10 mouse cellular contexts compared by ENCODE assay signal in the genomic region with DNA sequence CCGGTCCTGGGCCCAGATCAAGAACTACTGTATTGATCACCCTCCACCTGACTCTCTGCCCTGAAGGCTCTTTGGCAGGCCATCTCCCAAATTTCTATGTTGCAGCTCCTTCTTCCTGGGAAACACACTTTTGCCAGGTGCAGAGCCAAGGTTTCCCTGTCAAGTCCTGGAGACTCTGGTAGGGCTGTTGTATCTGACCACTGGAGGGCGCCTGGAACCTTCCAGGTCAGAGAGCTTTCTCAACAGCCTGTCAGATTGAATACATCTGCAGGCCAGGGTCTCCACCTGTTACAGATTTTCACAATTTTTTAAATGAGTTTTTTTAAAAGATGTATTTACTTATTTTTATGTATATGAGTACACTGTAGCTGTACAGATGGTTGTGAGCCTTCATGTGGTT. TPM values are rescaled to one million over a fixed set of nuclear protein-coding genes. Genes with fewer than 3 reads are reported as not detected.
DNase-seq lines count a peak whose midpoint lies in the region; ATAC-seq and TF ChIP-seq lines count a peak whose summit lies in the region.
"Had no signal": no experiment of that assay in that cellular context is flagged by ENCODE, and none has a peak within 500 bp of the region (broad histone marks: within the 10 kb centered on the region; RNA-seq: fewer than 3 reads in every experiment).

No protein-coding gene starts in this region.

- TF ChIP-seq POLR2A in limb, embryonic 14.5 days (IDR thresholded peaks at IDR 0.05; ENCODE audit: borderline replicate concordance, extremely low read depth, insufficient read depth, insufficient read length), result no peak

- H3K36me3 ChIP-seq in liver, embryonic 12.5 days, result no peaks in the 10 kb centered on the region
- no peaks in the 10 kb centered on the region for H3K36me3 ChIP-seq in limb, embryonic 14.5 days (ENCODE audit: control insufficient read depth, insufficient read depth, low read length)
- H3K36me3 ChIP-seq: neural tube, embryonic 12.5 days had no signal

- no peak overlapping the region for H3K4me2 ChIP-seq in liver, embryonic 12.5 days
- H3K4me2 ChIP-seq in limb, embryonic 14.5 days (replicated peaks; ENCODE audit: low read depth, low read length, severe bottlenecking), result no peak overlapping the region
- H3K4me2 ChIP-seq: neural tube, embryonic 12.5 days had no signal

- H3K4me1 ChIP-seq in liver, embryonic 12.5 days, result no peaks in the 10 kb centered on the region
- 0 out of 2 replicates have a peak, but pooled peaks cover 5% of the 10 kb centered on the region for H3K4me1 ChIP-seq in limb, embryonic 14.5 days (ENCODE audit: control insufficient read depth, insufficient read depth, low read length)
- H3K4me1 ChIP-seq: neural tube, embryonic 12.5 days had no signal

- H3K9ac ChIP-seq in liver, embryonic 12.5 days, result no peak overlapping the region
- H3K9ac ChIP-seq in limb, embryonic 14.5 days (ENCODE audit: low read depth, low read length, severe bottlenecking), result no peak overlapping the region
- H3K9ac ChIP-seq: neural tube, embryonic 12.5 days had no signal

- ATAC-seq in liver, embryonic 12.5 days, result no peak
- no peak for ATAC-seq in limb, embryonic 14.5 days (ENCODE audit: low FRiP score, low read depth)

- peak; percentile 81 for DNase-seq in liver
- DNase-seq in c-Kit-positive CD71-negative TER-119-negative erythroid progenitor cells, embryonic 14.5 days (ENCODE audit: low read depth), result peak; percentile 60
- DNase-seq in frontal cortex, postnatal 25 days (ENCODE audit: low spot score in 2 of 2), result peak; percentile 62 to 63
- DNase-seq in kidney, adult 18-20 months, result peak; percentile 84
- peak; percentile 81 for DNase-seq in limb, embryonic 14.5 days (ENCODE audit: low spot score)
- peak; percentile 63 for DNase-seq in ovary, postnatal 14 days (ENCODE audit: low spot score)
- DNase-seq in thymus, postnatal 10 days (ENCODE audit: low spot score in 2 of 2), result peak; percentile 33 to 68

- no peak overlapping the region for H3K27ac ChIP-seq in liver, embryonic 12.5 days
- H3K27ac ChIP-seq in limb, embryonic 14.5 days (replicated peaks; ENCODE audit: low read depth, low read length), result no peak overlapping the region
- H3K27ac ChIP-seq: neural tube, embryonic 12.5 days had no signal

- H3K9me3 ChIP-seq in liver, embryonic 12.5 days (replicated peaks), result no peaks in the 10 kb centered on the region
- no peaks in the 10 kb centered on the region for H3K9me3 ChIP-seq in limb, embryonic 14.5 days (ENCODE audit: control insufficient read depth, low read length)
- H3K9me3 ChIP-seq: neural tube, embryonic 12.5 days had no signal

- H3K4me3 ChIP-seq in liver, embryonic 12.5 days, result no peak overlapping the region
- no peak overlapping the region for H3K4me3 ChIP-seq in limb, embryonic 14.5 days (replicated peaks; ENCODE audit: low read length)
- H3K4me3 ChIP-seq: erythroblast, embryonic 14.5 days; neural tube, embryonic 12.5 days had no signal

- WGBS in liver, embryonic 12.5 days (ENCODE audit: insufficient replicate concordance), result 30% methylated on average over 2 of the region's 2 CpGs
- 31% methylated on average over 2 of the region's 2 CpGs for WGBS in limb, embryonic 14.5 days

- H3K27me3 ChIP-seq in liver, embryonic 12.5 days (replicated peaks), result 0 out of 2 replicates have a peak, but pooled peaks cover 10% of the 10 kb centered on the region
- H3K27me3 ChIP-seq in limb, embryonic 14.5 days (ENCODE audit: control insufficient read depth, insufficient read depth, low read length), result no peaks in the 10 kb centered on the region
- H3K27me3 ChIP-seq: neural tube, embryonic 12.5 days had no signal

RNA-seq across cellular contexts. Expression of gene Grhl1, which starts 31.2 kb away (rescaled TPM):
- polyA plus RNA-seq in liver, embryonic 12.5 days (2016; fragmentation: Nextera tagmentation; extraction: Ambion mirVana), result 0.45 and 0.72 TPM in 2 replicates
- 7.6 and 10.6 TPM in 2 replicates for polyA plus RNA-seq in limb, embryonic 14.5 days (2012; rRNA removed)
- polyA plus RNA-seq in limb, embryonic 14.5 days (2014; fragmentation: Nextera tagmentation; extraction: Ambion mirVana), result 18.5 and 22.7 TPM in 2 replicates

RNA-seq across cellular contexts. Expression of gene Klf11, which starts 47.8 kb away (rescaled TPM):
- polyA plus RNA-seq in liver, embryonic 12.5 days (2016; fragmentation: Nextera tagmentation; extraction: Ambion mirVana), result 9.2 and 10.6 TPM in 2 replicates
- polyA plus RNA-seq in limb, embryonic 14.5 days (2012; rRNA removed), result 12.1 and 15.6 TPM in 2 replicates
- polyA plus RNA-seq in limb, embryonic 14.5 days (2014; fragmentation: Nextera tagmentation; extraction: Ambion mirVana), result 13.3 and 16.4 TPM in 2 replicates
